8 mouse cellular contexts compared by ENCODE assay signal in the genomic region with DNA sequence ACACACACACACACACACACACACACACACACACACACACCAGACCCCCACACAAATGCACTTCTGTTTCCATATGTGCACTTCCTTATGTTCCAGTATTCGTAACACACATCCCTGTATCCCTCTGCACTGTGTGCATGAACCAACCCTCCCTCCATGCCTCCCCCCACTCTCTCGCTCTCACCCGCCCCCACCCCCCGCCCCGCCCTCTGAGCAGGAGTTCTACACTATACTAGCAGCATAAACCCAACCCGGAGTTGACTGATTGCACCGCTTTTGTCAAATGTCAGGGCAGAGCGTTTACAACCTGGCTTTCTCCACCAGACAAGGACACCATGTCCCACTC.
DNase-seq lines count a peak whose midpoint lies in the region; ATAC-seq and TF ChIP-seq lines count a peak whose summit lies in the region.

No protein-coding gene starts in this region.

- 16% methylated on average over 8 of the region's 8 CpGs for WGBS in spleen, adult 2 months
- WGBS in forebrain, embryonic 14.5 days: 1% methylated on average over 8 of the region's 8 CpGs
- 9% methylated on average over 8 of the region's 8 CpGs for WGBS in liver, embryonic 11.5 days
- 3% methylated on average over 8 of the region's 8 CpGs for WGBS in stomach, embryonic 16.5 days

- no peaks in the 10 kb centered on the region for H3K27me3 ChIP-seq in spleen, adult 2 months (ENCODE audit: control insufficient read depth, insufficient read depth, low read length)
- no peaks in the 10 kb centered on the region for H3K27me3 ChIP-seq in forebrain, embryonic 14.5 days (replicated peaks; ENCODE audit: control insufficient read depth, insufficient read depth, low read length)
- no peaks in the 10 kb centered on the region for H3K27me3 ChIP-seq in liver, embryonic 11.5 days (replicated peaks; ENCODE audit: control insufficient read depth, insufficient read depth, low read length)
- H3K27me3 ChIP-seq in stomach, embryonic 16.5 days (ENCODE audit: control insufficient read depth, insufficient read depth, low read length): no peaks in the 10 kb centered on the region

- TF ChIP-seq CTCF in spleen, adult 2 months (IDR thresholded peaks at IDR 0.05; ENCODE audit: extremely low read depth, insufficient read depth, insufficient read length, insufficient replicate concordance): no peak

- H3K27ac ChIP-seq in spleen, adult 2 months (ENCODE audit: insufficient read depth, low read length): peak overlapping the region; percentile 60
- H3K27ac ChIP-seq in forebrain, embryonic 14.5 days (ENCODE audit: low read depth, low read length): peak overlapping the region; percentile 100
- H3K27ac ChIP-seq in liver, embryonic 11.5 days (ENCODE audit: low read depth, low read length): peak overlapping the region; percentile 90
- peak overlapping the region; percentile 98 for H3K27ac ChIP-seq in stomach, embryonic 16.5 days (ENCODE audit: low read length)

- peak overlapping the region; percentile 77 for H3K4me2 ChIP-seq in forebrain, embryonic 14.5 days (ENCODE audit: low read length)
- peak overlapping the region; percentile 77 for H3K4me2 ChIP-seq in liver, embryonic 11.5 days
- peak overlapping the region; percentile 74 for H3K4me2 ChIP-seq in stomach, embryonic 16.5 days (ENCODE audit: low read depth, low read length)

- peak overlapping the region; percentile 67; the same call in 1 of the 2 replicates for H3K4me3 ChIP-seq in spleen, adult 2 months (ENCODE audit: extremely low read depth, insufficient read depth, insufficient read length)
- H3K4me3 ChIP-seq in forebrain, embryonic 14.5 days (ENCODE audit: low read depth, low read length): peak overlapping the region; percentile 36
- H3K4me3 ChIP-seq in liver, embryonic 11.5 days (ENCODE audit: low read depth, low read length): peak overlapping the region; percentile 47
- H3K4me3 ChIP-seq in stomach, embryonic 16.5 days (replicated peaks; ENCODE audit: low read length): peak overlapping the region; percentile 51

- DNase-seq in spleen, adult 2 months (ENCODE audit: low read depth in 1 of 2, low spot score in 2 of 2): no peak
- no peak for DNase-seq in spleen, postnatal 36 days (ENCODE audit: low spot score in 2 of 2)
- DNase-seq in forebrain, embryonic 14.5 days (ENCODE audit: low spot score): no peak
- no peak for DNase-seq in liver, embryonic 11.5 days (ENCODE audit: low spot score)
- no peak for DNase-seq in thymus, postnatal 14 days
- DNase-seq in left cerebral cortex, adult 11 months (ENCODE audit: low spot score): no peak
- no peak for DNase-seq in left cerebral cortex, postnatal 4 days

- intact Hi-C loops in left cerebral cortex, postnatal 4 days (cut with DNase I): no loop called here

- no peak for TF ChIP-seq POLR2A in spleen, adult 2 months (IDR thresholded peaks at IDR 0.05; ENCODE audit: low read depth, low read length)

- H3K9me3 ChIP-seq in forebrain, embryonic 14.5 days (replicated peaks; ENCODE audit: control insufficient read depth, low read length): no peaks in the 10 kb centered on the region
- H3K9me3 ChIP-seq in liver, embryonic 11.5 days (ENCODE audit: control insufficient read depth, low read length): no peaks in the 10 kb centered on the region
- H3K9me3 ChIP-seq in stomach, embryonic 16.5 days (replicated peaks; ENCODE audit: control insufficient read depth, low read length): no peaks in the 10 kb centered on the region

- H3K36me3 ChIP-seq in spleen, adult 2 months (ENCODE audit: control insufficient read depth, insufficient read depth, low read length): no peaks in the 10 kb centered on the region
- H3K36me3 ChIP-seq in forebrain, embryonic 14.5 days (ENCODE audit: control insufficient read depth, insufficient read depth, low read length): no peaks in the 10 kb centered on the region
- no peaks in the 10 kb centered on the region for H3K36me3 ChIP-seq in liver, embryonic 11.5 days (ENCODE audit: control insufficient read depth, insufficient read depth, low read length)
- H3K36me3 ChIP-seq in stomach, embryonic 16.5 days (ENCODE audit: control insufficient read depth, insufficient read depth, low read length): no peaks in the 10 kb centered on the region

- peak overlapping the region; percentile 92 for H3K9ac ChIP-seq in forebrain, embryonic 14.5 days (ENCODE audit: low read length)
- H3K9ac ChIP-seq in liver, embryonic 11.5 days (ENCODE audit: low read depth, low read length): peak overlapping the region; percentile 67; the same call in 1 of the 2 replicates
- H3K9ac ChIP-seq in stomach, embryonic 16.5 days (ENCODE audit: low read length): peak overlapping the region; percentile 81

- ATAC-seq in forebrain, embryonic 14.5 days: peak; percentile 83
- ATAC-seq in liver, embryonic 11.5 days (replicated peaks; ENCODE audit: low FRiP score): peak; percentile 35
- peak; percentile 80 for ATAC-seq in stomach, embryonic 16.5 days (ENCODE audit: insufficient read depth, low FRiP score)

- no peaks in the 10 kb centered on the region; the same call in 1 of the 2 replicates for H3K4me1 ChIP-seq in spleen, adult 2 months (ENCODE audit: control insufficient read depth, insufficient read depth, insufficient read length)
- H3K4me1 ChIP-seq in forebrain, embryonic 14.5 days (ENCODE audit: control insufficient read depth, insufficient read depth, low read length): peaks cover 18% of the 10 kb centered on the region
- peaks cover 10% of the 10 kb centered on the region for H3K4me1 ChIP-seq in liver, embryonic 11.5 days (replicated peaks; ENCODE audit: control insufficient read depth, insufficient read depth, low read length)
- H3K4me1 ChIP-seq in stomach, embryonic 16.5 days (ENCODE audit: control insufficient read depth, insufficient read depth, low read length): peaks cover 16% of the 10 kb centered on the region
